Comparison of ENCODE assay signal across 10 mouse cellular contexts in genomic region chr12:104938935-104939334, GRCm38 (mm10).
DNase-seq lines count a peak whose midpoint lies in the region; ATAC-seq lines count a peak whose summit lies in the region.
"Had no signal": no experiment of that assay in that cellular context is flagged by ENCODE, and none has a peak within 500 bp of the region (broad histone marks: within the 10 kb centered on the region; RNA-seq: fewer than 3 reads in every experiment).

No protein-coding gene starts in this region.

- no peaks in the 10 kb centered on the region for H3K36me3 ChIP-seq in kidney, embryonic 15.5 days
- H3K36me3 ChIP-seq: hindbrain, embryonic 15.5 days had no signal

- DNase-seq in kidney, adult 9 months = no peak
- peak; percentile 16 for DNase-seq in MN1 (ENCODE audit: low spot score)
- peak; percentile 87 for DNase-seq in cerebellum, adult 9-11 months
- peak; percentile 31 for DNase-seq in kidney, postnatal 10 days
- DNase-seq in testis, postnatal 10 days (ENCODE audit: low spot score) = no peak
- DNase-seq in c-Kit-positive CD71-positive TER-119-positive erythroid progenitor cells, embryonic 14.5 days (ENCODE audit: low spot score) = no peak
- no peak for DNase-seq in urinary bladder, postnatal 4 days (ENCODE audit: low spot score in 2 of 2)

- H3K27ac ChIP-seq in kidney, embryonic 15.5 days = no peak overlapping the region
- H3K27ac ChIP-seq: hindbrain, embryonic 15.5 days had no signal

- H3K9ac ChIP-seq in kidney, embryonic 15.5 days = no peak overlapping the region
- H3K9ac ChIP-seq: hindbrain, embryonic 15.5 days had no signal

- 69% methylated on average over 5 of the region's 5 CpGs for WGBS in kidney, embryonic 15.5 days

- H3K4me1 ChIP-seq in kidney, embryonic 15.5 days = peaks cover 8% of the 10 kb centered on the region; the same call in 1 of the 2 replicates

- H3K4me2 ChIP-seq in kidney, embryonic 15.5 days = no peak overlapping the region

- no peaks in the 10 kb centered on the region for H3K27me3 ChIP-seq in kidney, embryonic 15.5 days
- H3K27me3 ChIP-seq: hindbrain, embryonic 15.5 days had no signal

- H3K4me3 ChIP-seq in kidney, embryonic 15.5 days (replicated peaks) = no peak overlapping the region
- H3K4me3 ChIP-seq: hindbrain, embryonic 15.5 days had no signal

- H3K9me3 ChIP-seq in kidney, embryonic 15.5 days (replicated peaks) = no peaks in the 10 kb centered on the region
- H3K9me3 ChIP-seq: hindbrain, embryonic 15.5 days had no signal

- peak; percentile 37; the same call in 1 of the 2 replicates for ATAC-seq in kidney, embryonic 15.5 days (replicated peaks; ENCODE audit: low FRiP score)
- ATAC-seq: CD4-positive, CD25-positive, alpha-beta regulatory T cell, adult 4 months had no signal

Comparison
In these comparisons a context has a peak if more than half of its experiments do, and no peak if none do; other contexts are left out.
1. DNase-seq: peak in MN1 (single experiment), cerebellum, adult 9-11 months (single experiment) and kidney, postnatal 10 days (single experiment); none in kidney, adult 9 months (single experiment), testis, postnatal 10 days (single experiment), c-Kit-positive CD71-positive TER-119-positive erythroid progenitor cells, embryonic 14.5 days (single experiment) and urinary bladder, postnatal 4 days (0 of 2).